12 mouse cellular contexts compared by ENCODE assay signal in the genomic region with DNA sequence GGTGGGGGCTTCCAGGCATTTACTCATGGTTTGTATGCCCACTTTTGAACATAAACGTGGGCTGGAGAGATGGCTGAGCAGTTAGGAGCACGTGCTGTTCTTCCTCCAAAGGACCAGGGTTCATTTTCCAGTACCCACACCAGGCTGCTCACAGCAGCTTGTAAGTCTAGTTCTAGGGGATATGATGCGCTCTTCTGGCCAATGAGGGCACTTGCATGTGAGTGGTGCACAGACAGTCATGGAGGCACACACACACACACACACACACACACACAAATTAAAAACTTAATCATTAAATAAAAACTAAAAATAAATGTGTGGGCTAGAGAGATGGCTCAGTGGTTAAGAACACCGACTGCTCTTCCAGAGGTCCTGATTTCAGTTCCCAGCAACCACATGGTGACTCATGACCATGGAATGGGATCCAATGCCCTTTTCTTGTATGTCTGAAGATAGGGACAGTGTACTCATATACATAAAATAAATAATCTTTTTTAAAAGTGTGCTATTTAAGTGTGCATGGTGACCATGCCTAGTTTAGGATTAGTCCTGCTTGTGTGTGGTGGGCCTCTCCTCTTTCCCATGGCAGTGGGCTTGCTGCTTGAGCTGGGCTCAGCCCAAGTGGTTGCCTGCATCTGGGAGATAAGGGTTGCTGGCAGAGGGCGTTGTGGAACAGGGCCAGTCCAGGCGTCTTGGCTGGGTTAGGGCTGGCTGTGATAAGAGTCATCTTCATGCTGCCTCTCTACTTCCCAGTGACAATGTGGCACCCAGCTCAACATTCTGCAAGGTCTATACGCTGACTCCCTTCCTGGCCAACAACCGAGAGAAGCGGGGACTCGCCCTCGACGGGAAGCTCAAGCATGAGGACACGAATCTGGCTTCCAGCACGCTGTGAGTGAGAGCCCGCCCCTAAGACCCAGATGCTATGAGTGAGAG. TPM values are rescaled to one million over a fixed set of nuclear protein-coding genes. Genes with fewer than 3 reads are reported as not detected.
A peak's percentile ranks its signal among the peaks of the same experiment; 100 is the strongest.
DNase-seq lines count a peak whose midpoint lies in the region; ATAC-seq and TF ChIP-seq lines count a peak whose summit lies in the region.
"Had no signal": no experiment of that assay in that cellular context is flagged by ENCODE, and none has a peak within 500 bp of the region (broad histone marks: within the 10 kb centered on the region; RNA-seq: fewer than 3 reads in every experiment).

No protein-coding gene starts in this region.

- intact Hi-C loops in gastrocnemius, postnatal 36 days (cut with DNase I) = no loop called here

- H3K9ac ChIP-seq in heart, embryonic 16.5 days (ENCODE audit: low read length) = no peak overlapping the region
- H3K9ac ChIP-seq: embryonic facial prominence, embryonic 12.5 days had no signal

- DNase-seq in lung, adult 2 months = no peak
- no peak for DNase-seq in lung, postnatal 36 days
- DNase-seq in spleen, postnatal 10 days (ENCODE audit: low spot score in 2 of 2) = peak; percentile 75 to 91
- no peak for DNase-seq in natural killer cell, adult 2 months (ENCODE audit: low spot score in 2 of 2)
- DNase-seq in left cerebral cortex, adult 8-10 months (ENCODE audit: low spot score in 2 of 2) = no peak
- no peak for DNase-seq in gastrocnemius, postnatal 36 days
- DNase-seq: gastrocnemius, adult 2 months had no signal

- TF ChIP-seq POLR2A in lung, adult 2 months (IDR thresholded peaks at IDR 0.05; ENCODE audit: borderline replicate concordance, extremely low read depth, low read depth, low read length) = no peak
- TF ChIP-seq POLR2A in bone marrow, adult 2 months (IDR thresholded peaks at IDR 0.05; ENCODE audit: borderline replicate concordance, control insufficient read depth, low read depth, low read length) = peak; percentile 58

- H3K4me2 ChIP-seq in heart, embryonic 16.5 days (ENCODE audit: low read depth, low read length) = no peak overlapping the region
- H3K4me2 ChIP-seq: embryonic facial prominence, embryonic 12.5 days had no signal

- no peaks in the 10 kb centered on the region for H3K9me3 ChIP-seq in heart, embryonic 16.5 days (replicated peaks; ENCODE audit: control insufficient read depth, low read length)
- H3K9me3 ChIP-seq: embryonic facial prominence, embryonic 12.5 days had no signal

- 0 out of 2 replicates have a peak, but pooled peaks have one; percentile 0 for TF ChIP-seq CTCF in lung, adult 2 months (IDR thresholded peaks at IDR 0.05; ENCODE audit: insufficient read depth, low read length)
- TF ChIP-seq CTCF in bone marrow, adult 2 months (IDR thresholded peaks at IDR 0.05; ENCODE audit: control insufficient read depth, insufficient read depth, low read length) = no peak

- H3K27me3 ChIP-seq in heart, embryonic 16.5 days (ENCODE audit: control insufficient read depth, insufficient read depth, low read length) = no peaks in the 10 kb centered on the region
- H3K27me3 ChIP-seq: embryonic facial prominence, embryonic 12.5 days had no signal

- no peaks in the 10 kb centered on the region for H3K4me1 ChIP-seq in lung, adult 2 months (ENCODE audit: control insufficient read depth, insufficient read depth, low read length)
- peaks cover 2% of the 10 kb centered on the region for H3K4me1 ChIP-seq in bone marrow, adult 2 months (ENCODE audit: control insufficient read depth, insufficient read depth, low read length)
- H3K4me1 ChIP-seq in heart, embryonic 16.5 days (ENCODE audit: control insufficient read depth, insufficient read depth, low read length) = peaks cover 4% of the 10 kb centered on the region; the same call in 1 of the 2 replicates
- H3K4me1 ChIP-seq: embryonic facial prominence, embryonic 12.5 days had no signal

- H3K4me3 ChIP-seq in lung, adult 2 months (replicated peaks; ENCODE audit: extremely low read depth, low read depth, low read length) = no peak overlapping the region
- peak overlapping the region; percentile 74 for H3K4me3 ChIP-seq in bone marrow, adult 2 months (replicated peaks; ENCODE audit: control insufficient read depth, low read depth, low read length)
- no peak overlapping the region for H3K4me3 ChIP-seq in heart, embryonic 16.5 days (ENCODE audit: low read length)
- H3K4me3 ChIP-seq: embryonic facial prominence, embryonic 12.5 days; gastrocnemius, adult 2 months had no signal

- H3K36me3 ChIP-seq in heart, embryonic 16.5 days (ENCODE audit: control insufficient read depth, insufficient read depth) = no peaks in the 10 kb centered on the region; the same call in 1 of the 2 replicates

- 0 out of 2 replicates have a peak, but pooled peaks have one; percentile 50 for ATAC-seq in heart, embryonic 16.5 days (replicated peaks; ENCODE audit: extremely low read depth, insufficient read depth, low FRiP score)

- 60% methylated on average over 15 of the region's 15 CpGs for WGBS in lung, adult 2 months
- WGBS in bone marrow, adult 2 months = 54% methylated on average over 15 of the region's 15 CpGs
- 68% methylated on average over 15 of the region's 15 CpGs for WGBS in heart, embryonic 16.5 days

- H3K27ac ChIP-seq in bone marrow, adult 2 months (ENCODE audit: control insufficient read depth, insufficient read depth, low read depth, low read length, poor library complexity) = peak overlapping the region; percentile 94
- no peak overlapping the region for H3K27ac ChIP-seq in heart, embryonic 16.5 days (ENCODE audit: low read length)
- H3K27ac ChIP-seq: embryonic facial prominence, embryonic 12.5 days; gastrocnemius, adult 2 months; kidney, postnatal 0 days had no signal

RNA-seq across cellular contexts. Expression of gene Tpbgl, which starts 32.8 kb away (rescaled TPM):
- polyA plus RNA-seq in lung, adult 2 months (2012; rRNA removed) = 3.8 and 7.2 TPM in 2 replicates
- not detected in 2 replicates for polyA plus RNA-seq in bone marrow, adult 2 months (2011; ENCODE audit: insufficient read depth, insufficient read length, low replicate concordance, missing spikeins)
- polyA plus RNA-seq in heart, embryonic 16.5 days (2015; fragmentation: Nextera tagmentation; extraction: Ambion mirVana) = 2.5 TPM in 2 replicates
- total RNA-seq in left cerebral cortex, adult 8-10 months (2022) = 1 to 10 TPM; 3.8 to 6.5 (median 4.7) TPM
- total RNA-seq in gastrocnemius, postnatal 36 days (2021) = 10 to 100 TPM; 56.4 to 57.7 TPM
- total RNA-seq: neutrophil, adult 5-6 weeks had no signal

RNA-seq across cellular contexts. Expression of gene Arrb1, which starts 58.9 kb away (rescaled TPM):
- polyA plus RNA-seq in lung, adult 2 months (2012; rRNA removed) = 131 and 161 TPM in 2 replicates
- polyA plus RNA-seq in bone marrow, adult 2 months (2011; ENCODE audit: insufficient read depth, insufficient read length, low replicate concordance, missing spikeins) = 80.4 and 89.7 TPM in 2 replicates
- 4.9 and 6.8 TPM in 2 replicates for polyA plus RNA-seq in heart, embryonic 16.5 days (2015; fragmentation: Nextera tagmentation; extraction: Ambion mirVana)
- 100 to 1,000 TPM; 168 to 199 (median 184) TPM for total RNA-seq in left cerebral cortex, adult 8-10 months (2022)
- total RNA-seq in gastrocnemius, postnatal 36 days (2021) = 1 to 10 TPM; 7.8 to 8.6 TPM

Comparison
In these comparisons a context has a peak if more than half of its experiments do, and no peak if none do; other contexts are left out.
1. DNase-seq: peak in spleen, postnatal 10 days (2 of 2); none in lung, adult 2 months (single experiment), lung, postnatal 36 days (single experiment), natural killer cell, adult 2 months (0 of 2), left cerebral cortex, adult 8-10 months (0 of 2) and gastrocnemius, postnatal 36 days (0 of 2).
2. RNA of gene Arrb1, which starts 58.9 kb away (polyA plus RNA-seq): 131 to 161 TPM in lung, adult 2 months and 80.4 to 89.7 TPM in bone marrow, adult 2 months; 4.9 to 6.8 TPM in heart, embryonic 16.5 days; every median in the first group is over 10 times any median in the second.